In genomic region chr2:165820504-165821095, GRCm38 (mm10) we compare ENCODE assay signal across 11 mouse cellular contexts.
DNase-seq lines count a peak whose midpoint lies in the region; ATAC-seq and TF ChIP-seq lines count a peak whose summit lies in the region.
"Had no signal": no experiment of that assay in that cellular context is flagged by ENCODE, and none has a peak within 500 bp of the region (broad histone marks: within the 10 kb centered on the region; RNA-seq: fewer than 3 reads in every experiment).

No protein-coding gene starts in this region.

- 77% methylated on average over 15 of the region's 15 CpGs for WGBS in embryonic facial prominence, embryonic 12.5 days
- 85% methylated on average over 15 of the region's 15 CpGs for WGBS in embryonic facial prominence, embryonic 10.5 days
- 80% methylated on average over 15 of the region's 15 CpGs for WGBS in hindbrain, embryonic 13.5 days
- WGBS in hindbrain, embryonic 10.5 days = 83% methylated on average over 15 of the region's 15 CpGs
- WGBS in neural tube, embryonic 13.5 days = 72% methylated on average over 15 of the region's 15 CpGs

- no peak overlapping the region for H3K9ac ChIP-seq in embryonic facial prominence, embryonic 12.5 days
- peak overlapping the region; percentile 30; the same call in 1 of the 2 replicates for H3K9ac ChIP-seq in hindbrain, embryonic 13.5 days
- no peak overlapping the region for H3K9ac ChIP-seq in ES-E14 (ENCODE audit: insufficient read depth, low read depth, low read length, poor library complexity, severe bottlenecking)
- peak overlapping the region; percentile 9; the same call in 1 of the 2 replicates for H3K9ac ChIP-seq in neural tube, embryonic 13.5 days
- H3K9ac ChIP-seq: lung, embryonic 15.5 days had no signal

- ATAC-seq in embryonic facial prominence, embryonic 12.5 days (ENCODE audit: insufficient number of reproducible peaks, insufficient read depth, low FRiP score, low TSS enrichment) = no peak
- no peak for ATAC-seq in hindbrain, embryonic 13.5 days (ENCODE audit: low FRiP score)
- no peak for ATAC-seq in neural tube, embryonic 13.5 days (ENCODE audit: low read depth)

- H3K4me1 ChIP-seq in embryonic facial prominence, embryonic 12.5 days = no peaks in the 10 kb centered on the region
- peaks cover 12% of the 10 kb centered on the region; the same call in 1 of the 2 replicates for H3K4me1 ChIP-seq in embryonic facial prominence, embryonic 10.5 days
- H3K4me1 ChIP-seq in hindbrain, embryonic 13.5 days (replicated peaks) = peaks cover 42% of the 10 kb centered on the region
- H3K4me1 ChIP-seq in hindbrain, embryonic 10.5 days (replicated peaks) = peaks cover 12% of the 10 kb centered on the region
- peaks cover 4 to 37% of the 10 kb centered on the region in 2 experiments; a peak in 3 of 4 replicates for H3K4me1 ChIP-seq in ES-E14 (ENCODE audit: control insufficient read depth in 2 of 2, insufficient read depth in 2 of 2, low read length in 2 of 2, poor library complexity in 1 of 2)
- H3K4me1 ChIP-seq in neural tube, embryonic 13.5 days (replicated peaks) = peaks cover 34% of the 10 kb centered on the region
- H3K4me1 ChIP-seq: lung, embryonic 15.5 days had no signal

- in situ Hi-C loops in ES-E14 (cut with MboI; ENCODE audit: low sequenced_read_pairs in 2 of 2, unreplicated experiment in 2 of 2) = loop anchor here in 1 of 2 experiments (10.0 kb wide), 1 partner anchor 84 kb away; no protein-coding TSS in a partner anchor

- H3K36me3 ChIP-seq in embryonic facial prominence, embryonic 12.5 days = peaks cover 88% of the 10 kb centered on the region
- peaks cover 100% of the 10 kb centered on the region for H3K36me3 ChIP-seq in embryonic facial prominence, embryonic 10.5 days (replicated peaks)
- peaks cover 77% of the 10 kb centered on the region for H3K36me3 ChIP-seq in hindbrain, embryonic 13.5 days
- H3K36me3 ChIP-seq in hindbrain, embryonic 10.5 days = peaks cover 99% of the 10 kb centered on the region
- peaks cover 73% of the 10 kb centered on the region for H3K36me3 ChIP-seq in ES-E14 (ENCODE audit: control insufficient read depth, insufficient read depth, low read length, poor library complexity, severe bottlenecking)
- H3K36me3 ChIP-seq in neural tube, embryonic 13.5 days = peaks cover 84% of the 10 kb centered on the region

- H3K27me3 ChIP-seq in embryonic facial prominence, embryonic 12.5 days = no peaks in the 10 kb centered on the region
- no peaks in the 10 kb centered on the region for H3K27me3 ChIP-seq in embryonic facial prominence, embryonic 10.5 days (replicated peaks; ENCODE audit: low read depth, poor library complexity, severe bottlenecking)
- H3K27me3 ChIP-seq in hindbrain, embryonic 13.5 days = no peaks in the 10 kb centered on the region
- no peaks in the 10 kb centered on the region for H3K27me3 ChIP-seq in hindbrain, embryonic 10.5 days (ENCODE audit: insufficient read depth, poor library complexity, severe bottlenecking)
- no peaks in the 10 kb centered on the region for H3K27me3 ChIP-seq in neural tube, embryonic 13.5 days
- H3K27me3 ChIP-seq: lung, embryonic 15.5 days had no signal

- H3K4me2 ChIP-seq in embryonic facial prominence, embryonic 12.5 days (replicated peaks) = no peak overlapping the region
- H3K4me2 ChIP-seq in hindbrain, embryonic 13.5 days = no peak overlapping the region
- no peak overlapping the region for H3K4me2 ChIP-seq in neural tube, embryonic 13.5 days
- H3K4me2 ChIP-seq: lung, embryonic 15.5 days had no signal

- DNase-seq in embryonic facial prominence, embryonic 10.5 days (ENCODE audit: low spot score) = no peak
- no peak for DNase-seq in hindbrain, embryonic 10.5 days (ENCODE audit: low spot score)
- DNase-seq in ES-E14 (ENCODE audit: low read depth, low spot score) = no peak
- no peak for DNase-seq in spleen, postnatal 14 days (ENCODE audit: low spot score in 2 of 2)
- DNase-seq in spleen, adult 18-20 months = no peak
- DNase-seq: gastrocnemius, postnatal 14 days; left cerebral cortex, postnatal 4 days had no signal

- no peaks in the 10 kb centered on the region for H3K9me3 ChIP-seq in embryonic facial prominence, embryonic 12.5 days
- H3K9me3 ChIP-seq in embryonic facial prominence, embryonic 10.5 days = no peaks in the 10 kb centered on the region
- no peaks in the 10 kb centered on the region for H3K9me3 ChIP-seq in hindbrain, embryonic 13.5 days
- H3K9me3 ChIP-seq in hindbrain, embryonic 10.5 days = no peaks in the 10 kb centered on the region
- H3K9me3 ChIP-seq in ES-E14 (ENCODE audit: control insufficient read depth, insufficient read depth, low read depth, low read length) = no peaks in the 10 kb centered on the region
- no peaks in the 10 kb centered on the region for H3K9me3 ChIP-seq in neural tube, embryonic 13.5 days
- H3K9me3 ChIP-seq: lung, embryonic 15.5 days had no signal

- H3K27ac ChIP-seq in embryonic facial prominence, embryonic 12.5 days = 0 out of 2 replicates have a peak overlapping the region, but pooled peaks have one; percentile 41
- no peak overlapping the region for H3K27ac ChIP-seq in embryonic facial prominence, embryonic 10.5 days (replicated peaks)
- H3K27ac ChIP-seq in hindbrain, embryonic 13.5 days = peak overlapping the region; percentile 74
- H3K27ac ChIP-seq in hindbrain, embryonic 10.5 days = no peak overlapping the region; the same call in 1 of the 2 replicates
- peak overlapping the region; percentile 36; the same call in 1 of the 2 replicates for H3K27ac ChIP-seq in ES-E14 (ENCODE audit: insufficient read depth, low read depth, low read length, poor library complexity, severe bottlenecking)
- H3K27ac ChIP-seq in neural tube, embryonic 13.5 days (replicated peaks) = peak overlapping the region; percentile 67
- H3K27ac ChIP-seq: lung, embryonic 15.5 days had no signal

- no peak overlapping the region for H3K4me3 ChIP-seq in embryonic facial prominence, embryonic 12.5 days
- no peak overlapping the region for H3K4me3 ChIP-seq in embryonic facial prominence, embryonic 10.5 days
- no peak overlapping the region for H3K4me3 ChIP-seq in hindbrain, embryonic 13.5 days
- no peak overlapping the region for H3K4me3 ChIP-seq in hindbrain, embryonic 10.5 days
- H3K4me3 ChIP-seq in ES-E14 (ENCODE audit: insufficient read depth in 1 of 2, low read depth in 1 of 2, low read length in 2 of 2, poor library complexity in 1 of 2, severe bottlenecking in 1 of 2) = no peak overlapping the region
- no peak overlapping the region for H3K4me3 ChIP-seq in neural tube, embryonic 13.5 days
- H3K4me3 ChIP-seq: lung, embryonic 15.5 days had no signal

TF ChIP-seq in ES-E14, 5 proteins besides CTCF, POLR2A, EP300 and RAD21:
- no peak for TF ChIP-seq MAFK (IDR thresholded peaks at IDR 0.05; ENCODE audit: insufficient read depth, low read depth, low read length)
- no peak for TF ChIP-seq HCFC1 (IDR thresholded peaks at IDR 0.05; ENCODE audit: borderline replicate concordance, insufficient read depth, low read length)
- no peak for TF ChIP-seq ZC3H11A (IDR thresholded peaks at IDR 0.05; ENCODE audit: borderline replicate concordance, low read depth, low read length)
- no peak for TF ChIP-seq ZNF384 (IDR thresholded peaks at IDR 0.05; ENCODE audit: low read depth, low read length)
- no peak for TF ChIP-seq CHD2 (IDR thresholded peaks at IDR 0.05; ENCODE audit: low read depth, low read length)
TF ChIP-seq in ES-E14: peak in this region for 0.

Comparison
In these comparisons a context has a peak if more than half of its experiments do, and no peak if none do; other contexts are left out.
1. H3K27ac ChIP-seq: peak in embryonic facial prominence, embryonic 12.5 days (single experiment), hindbrain, embryonic 13.5 days (single experiment), ES-E14 (single experiment) and neural tube, embryonic 13.5 days (single experiment); none in embryonic facial prominence, embryonic 10.5 days (single experiment) and hindbrain, embryonic 10.5 days (single experiment).
2. H3K9ac ChIP-seq: peak in hindbrain, embryonic 13.5 days (single experiment) and neural tube, embryonic 13.5 days (single experiment); none in embryonic facial prominence, embryonic 12.5 days (single experiment) and ES-E14 (single experiment).